Mouse (Mus musculus): ENCODE results near the gene Smok3c.
"Not testable (repeated sequence)": the region's sequence is repeated elsewhere in the genome, so short reads cannot be mapped to it uniquely, and the experiment has no call there.

Gene Smok3c

DNA sequence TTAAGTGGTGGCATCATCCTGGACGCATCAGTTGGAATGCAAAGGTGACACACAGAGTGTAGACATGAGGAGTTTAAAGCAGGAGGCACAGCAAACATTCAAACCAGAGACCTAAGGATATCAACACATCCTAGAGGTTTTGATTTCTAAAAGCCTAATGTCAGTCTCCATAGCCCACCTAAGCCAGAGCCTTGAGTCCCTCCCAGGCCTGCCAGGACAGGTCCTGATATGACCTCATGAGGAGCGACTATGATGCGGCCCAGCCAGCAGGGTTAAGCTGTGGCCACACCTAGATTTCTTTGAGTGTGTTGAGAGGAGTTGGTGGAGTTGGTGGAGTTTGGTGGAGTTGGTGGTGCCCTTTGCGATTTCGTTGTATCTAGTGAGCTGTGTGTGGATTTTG is at the start of gene Smok3c:
Smok3c (plus strand) TSS at position 301 of the 400 bp plus-strand sequence.
- DNase-seq: not testable (repeated sequence)

DNA sequence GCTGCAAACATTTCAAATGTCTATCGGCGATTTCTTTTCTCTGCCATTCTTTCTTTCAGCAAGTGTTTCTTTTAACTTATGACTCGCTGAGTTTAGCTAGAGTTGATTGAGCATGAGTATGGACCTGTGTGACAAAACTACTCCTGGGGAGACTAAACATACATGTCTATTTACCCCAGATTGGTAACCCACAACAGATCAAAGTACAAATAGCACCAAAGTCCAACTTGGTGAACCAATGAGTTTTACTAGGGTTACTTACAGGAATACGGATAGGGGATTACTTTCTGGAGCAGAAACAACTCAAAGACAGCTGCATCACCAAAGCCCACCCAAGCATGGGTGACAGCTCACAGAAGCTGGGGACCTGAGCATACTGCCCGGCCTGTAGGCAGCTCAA is 43.6 kb upstream of the Smok3c start:
- no peak for DNase-seq

GRCm38 (mm10) chr5:138012382-138012781 is 40.6 kb upstream of the Smok3c start:
- no peak for DNase-seq

DNA sequence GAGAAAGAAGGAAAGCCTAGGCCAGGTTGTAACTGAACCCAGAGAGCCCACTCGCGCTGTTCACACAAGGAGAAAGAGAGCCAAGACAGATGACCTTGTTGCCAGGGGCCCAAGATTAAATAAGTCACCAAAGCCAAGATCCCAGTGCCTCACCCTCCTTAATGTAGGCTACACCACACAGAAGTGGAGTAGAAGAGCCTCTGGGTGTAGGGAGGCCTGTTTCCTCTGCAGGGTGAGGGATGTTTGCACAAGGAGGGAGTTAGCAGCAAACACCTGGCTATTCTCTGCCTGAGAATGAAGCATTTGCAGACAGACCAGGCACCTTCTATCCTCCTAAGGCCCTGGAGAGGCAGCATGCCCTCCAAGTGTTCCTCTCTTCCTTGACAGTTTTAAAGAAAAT is 36.5 kb upstream of the Smok3c start:
- DNase-seq: no peak

- no peak for DNase-seq
Observed at GRCm38 (mm10) chr5:138016997-138017396, 36.0 kb upstream of the Smok3c start.

DNA sequence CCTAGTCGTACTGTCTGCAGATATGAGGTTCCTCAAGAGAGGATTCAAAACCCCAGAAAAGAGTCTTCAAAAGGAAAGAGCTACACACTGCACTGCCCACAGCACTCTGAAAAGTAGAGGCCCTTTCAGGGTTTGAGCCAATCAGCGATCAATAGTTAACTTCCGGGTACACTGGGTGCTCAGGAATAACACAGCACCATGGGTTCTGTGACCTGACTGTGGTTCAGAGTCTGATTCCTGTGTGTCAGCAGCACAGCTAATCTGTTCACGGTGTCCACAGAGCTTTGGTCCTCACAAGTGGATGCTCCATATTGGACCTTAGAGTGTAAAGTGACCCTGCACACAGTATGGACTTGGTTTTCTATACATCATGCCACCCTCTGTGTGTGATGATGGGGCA is 33.4 kb upstream of the Smok3c start:
- not testable (repeated sequence) for DNase-seq

DNA sequence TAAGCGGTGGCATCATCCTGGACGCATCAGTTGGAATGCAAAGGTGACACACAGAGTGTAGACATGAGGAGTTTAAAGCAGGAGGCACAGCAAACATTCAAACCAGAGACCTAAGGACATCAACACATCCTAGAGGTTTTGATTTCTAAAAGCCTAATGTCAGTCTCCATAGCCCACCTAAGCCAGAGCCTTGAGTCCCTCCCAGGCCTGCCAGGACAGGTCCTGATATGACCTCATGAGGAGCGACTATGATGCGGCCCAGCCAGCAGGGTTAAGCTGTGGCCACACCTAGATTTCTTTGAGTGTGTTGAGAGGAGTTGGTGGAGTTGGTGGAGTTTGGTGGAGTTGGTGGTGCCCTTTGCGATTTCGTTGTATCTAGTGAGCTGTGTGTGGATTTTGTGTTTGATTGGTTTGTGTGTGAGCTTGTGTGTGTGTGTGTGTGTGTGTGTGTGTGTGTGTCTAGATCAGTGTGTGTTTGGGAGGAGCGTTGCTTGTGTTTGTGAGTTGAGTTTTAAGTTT is 32.0 kb upstream of the Smok3c start, which contains the start of the genes Smok3a and Smok3b:
Smok3a (plus strand) TSS at position 301 of the 519 bp plus-strand sequence.
Smok3b (plus strand) TSS at position 469 of the 519 bp plus-strand sequence.
- DNase-seq: not testable (repeated sequence)

DNA sequence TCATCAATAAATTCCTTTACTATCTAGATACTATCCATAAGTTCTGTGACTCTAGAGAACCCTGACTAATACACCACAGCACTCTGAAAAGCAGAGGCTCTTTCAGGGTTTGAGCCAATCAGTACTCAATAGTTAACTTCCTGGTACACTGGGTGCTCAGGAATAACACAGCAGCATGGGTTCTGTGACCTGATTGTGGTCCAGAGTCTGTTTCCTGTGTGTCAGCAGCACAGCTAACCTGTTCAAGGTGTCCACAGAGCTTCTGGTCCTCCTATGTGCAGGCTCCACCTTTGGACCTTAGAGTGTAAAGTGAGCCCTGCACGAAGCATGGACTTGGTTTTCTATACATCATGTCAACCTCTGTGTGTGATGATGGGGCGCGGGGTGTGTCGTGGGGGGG is 20.8 kb downstream of the Smok3c start:
- DNase-seq: no peak

DNA sequence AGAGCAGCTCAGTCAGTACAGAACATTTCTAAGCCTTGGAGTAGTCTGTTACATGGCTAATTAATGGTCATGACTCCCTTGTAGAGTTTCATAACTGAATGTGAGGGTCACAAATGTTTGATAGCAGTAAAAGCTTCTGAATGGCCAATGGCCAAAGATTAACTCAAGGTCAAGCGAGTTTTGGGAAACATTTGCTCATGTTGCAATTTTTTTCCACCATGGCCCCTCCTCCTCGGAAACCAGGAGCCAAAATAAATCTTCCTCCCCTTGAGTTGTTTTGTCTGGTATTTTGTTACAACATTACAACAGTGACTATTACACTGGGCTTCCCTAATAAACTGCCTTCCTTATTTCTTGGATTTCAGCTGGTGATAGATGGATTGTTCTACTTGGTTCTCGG is 22.7 kb downstream of the Smok3c start:
- no peak for DNase-seq

GRCm38 (mm10) chr5:138076148-138076547 is 23.2 kb downstream of the Smok3c start:
- DNase-seq: no peak

GRCm38 (mm10) chr5:138080456-138080855 is 27.5 kb downstream of the Smok3c start:
- DNase-seq: no peak

DNA sequence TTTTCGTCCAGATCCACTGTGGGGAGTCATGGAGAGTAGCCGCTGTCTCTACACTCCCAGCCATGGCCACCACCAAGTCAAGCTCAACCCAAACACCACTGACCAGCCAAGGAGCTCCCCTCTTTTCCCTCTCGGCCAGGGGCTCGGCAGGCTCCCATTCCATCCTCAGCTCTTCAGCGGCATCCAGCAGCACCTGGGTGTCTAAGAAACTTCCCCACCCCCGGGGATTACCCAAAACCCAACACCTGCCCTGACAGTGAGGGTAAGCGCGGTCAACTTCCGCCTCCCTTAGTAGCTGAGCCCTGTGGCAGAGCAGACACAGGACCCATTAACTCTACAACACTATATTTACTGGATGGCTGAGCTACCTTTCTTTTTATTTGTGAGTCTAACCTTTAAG is 28.5 kb downstream of the Smok3c start:
- no peak for DNase-seq

DNA sequence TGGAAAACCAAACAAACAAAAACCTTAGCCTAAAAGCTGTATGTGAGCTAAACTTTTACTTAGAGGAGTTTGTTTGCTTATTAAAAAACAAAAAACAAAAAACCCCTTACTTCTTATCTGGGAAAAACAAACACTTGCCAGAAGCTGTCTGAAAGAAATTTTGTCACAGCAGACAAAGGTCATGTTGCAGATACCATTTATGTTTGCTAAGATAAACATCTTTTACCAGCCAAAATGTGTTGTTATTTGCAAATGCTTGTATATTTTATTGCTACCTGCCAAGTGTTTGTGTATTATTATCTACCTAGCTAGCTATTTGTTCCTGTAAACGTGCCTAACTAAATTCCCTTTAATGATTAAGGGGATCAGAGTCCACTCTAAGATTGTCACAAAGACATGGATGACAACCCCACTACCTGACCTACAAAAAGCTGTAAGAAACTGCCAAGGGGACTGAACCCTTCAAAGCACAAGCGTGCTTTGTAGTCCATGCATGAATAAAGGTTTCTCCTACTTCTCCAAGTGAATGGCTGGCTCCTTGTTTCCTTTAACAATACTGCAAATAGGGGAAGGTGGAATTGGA is 30.4 kb downstream of the Smok3c start:
- no peak for DNase-seq

DNA sequence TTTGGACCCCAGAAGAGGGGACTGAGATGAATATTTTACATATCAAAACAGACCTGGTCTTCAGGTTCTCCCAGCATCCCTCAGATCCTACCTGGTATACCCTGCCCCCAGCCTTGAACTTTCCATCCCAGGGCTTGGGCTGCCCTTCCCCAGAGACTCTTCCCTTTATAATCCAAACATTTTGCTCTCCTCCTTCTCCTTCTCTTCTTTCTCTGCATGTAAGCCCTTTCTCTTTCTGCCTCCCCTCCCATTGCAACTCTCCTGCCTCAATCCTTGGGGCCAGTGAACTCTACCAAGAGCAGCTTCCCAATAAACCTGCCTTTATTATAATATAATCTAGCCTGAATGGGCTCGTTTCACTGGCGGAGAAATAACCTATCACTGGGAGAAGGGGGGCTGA is 30.9 kb downstream of the Smok3c start:
- DNase-seq: no peak

DNA sequence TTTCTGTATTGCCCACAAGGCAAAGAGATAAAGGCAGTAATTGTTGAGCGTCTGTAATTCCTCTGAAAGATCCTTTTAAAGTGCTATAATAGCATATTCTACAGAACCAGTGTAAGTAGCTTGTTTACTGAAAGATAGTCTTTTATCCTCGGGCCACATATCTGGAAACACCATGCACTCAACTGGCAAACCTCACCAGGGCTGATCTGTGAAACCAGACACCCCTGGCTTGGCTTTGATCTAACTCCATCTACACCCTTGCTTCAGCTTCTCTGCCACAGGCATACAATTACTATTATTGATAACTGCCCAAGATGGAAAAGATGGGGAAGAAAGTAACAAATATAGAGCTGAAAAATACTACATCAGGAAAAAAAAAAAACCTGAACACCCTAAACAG is 31.5 kb downstream of the Smok3c start:
- no peak for DNase-seq

DNA sequence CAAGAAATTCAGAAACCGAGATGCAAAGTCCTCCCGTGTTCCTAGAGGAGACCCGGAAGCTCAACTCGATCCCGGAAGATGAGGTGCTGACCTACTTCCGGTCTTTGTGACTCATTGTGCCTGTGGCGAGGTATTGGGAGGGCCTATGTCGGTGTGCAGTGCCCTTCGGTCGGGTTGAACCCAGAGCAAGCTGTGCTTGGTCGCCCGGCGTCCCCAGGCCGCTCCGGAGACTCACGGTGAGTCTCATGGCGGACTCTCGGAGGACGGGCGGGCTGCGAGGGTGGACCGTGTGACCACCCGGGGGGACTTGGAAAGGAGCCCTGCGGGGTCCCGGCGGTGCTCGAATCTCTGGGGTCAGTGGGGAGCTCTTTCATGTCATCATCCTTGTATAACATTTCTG is 32.0 kb downstream of the Smok3c start, which contains the start of gene Zkscan1:
Zkscan1 (plus strand) TSS at position 89 of the 400 bp plus-strand sequence.
- DNase-seq: peak; percentile 70

DNA sequence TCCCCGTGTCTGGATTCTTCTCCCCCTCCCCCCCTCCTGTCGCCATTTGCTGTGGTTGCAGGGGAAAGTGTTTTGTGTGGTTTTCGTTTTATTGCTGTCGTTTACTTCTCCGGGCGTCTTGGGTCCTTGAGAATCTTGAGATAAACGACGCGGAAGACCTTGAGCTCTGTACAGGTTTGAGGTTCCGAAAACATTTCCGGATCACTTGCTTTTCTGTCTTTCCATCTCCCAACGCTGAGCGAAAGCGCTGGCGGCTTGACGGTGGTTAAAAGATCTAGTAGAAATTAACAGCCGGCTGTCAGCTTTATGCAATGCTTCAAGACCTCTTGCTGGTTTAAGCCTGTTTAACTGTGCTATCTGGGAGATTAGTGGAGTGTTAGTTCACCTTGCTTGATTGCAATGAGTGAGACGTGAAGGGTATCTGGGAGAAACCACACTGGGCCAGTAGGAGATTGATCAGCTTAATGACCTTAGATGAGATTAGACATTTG is 32.5 kb downstream of the Smok3c start:
- peak; percentile 26 for DNase-seq

DNA sequence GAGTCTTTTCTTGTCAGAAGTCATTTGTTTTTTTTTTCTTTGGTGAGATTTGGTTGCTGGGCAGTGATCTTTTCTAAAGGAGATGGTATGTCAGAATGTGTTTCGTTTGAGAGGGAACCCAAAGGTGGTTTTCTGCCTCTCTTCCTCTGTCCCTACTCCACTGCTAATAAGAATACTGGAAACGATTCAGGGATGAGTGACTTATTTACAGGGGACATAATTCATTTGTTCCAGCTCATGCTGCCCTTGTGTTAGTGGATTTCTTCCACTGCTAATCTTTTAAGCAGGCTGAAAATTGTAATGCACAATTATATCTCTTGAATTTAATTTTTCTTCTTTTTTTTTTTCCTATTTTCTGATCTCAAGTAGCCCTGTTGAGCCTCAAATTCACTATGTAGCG is 33.8 kb downstream of the Smok3c start:
- no peak for DNase-seq

GRCm38 (mm10) chr5:138088366-138088765 is 35.4 kb downstream of the Smok3c start:
- DNase-seq: no peak

DNA sequence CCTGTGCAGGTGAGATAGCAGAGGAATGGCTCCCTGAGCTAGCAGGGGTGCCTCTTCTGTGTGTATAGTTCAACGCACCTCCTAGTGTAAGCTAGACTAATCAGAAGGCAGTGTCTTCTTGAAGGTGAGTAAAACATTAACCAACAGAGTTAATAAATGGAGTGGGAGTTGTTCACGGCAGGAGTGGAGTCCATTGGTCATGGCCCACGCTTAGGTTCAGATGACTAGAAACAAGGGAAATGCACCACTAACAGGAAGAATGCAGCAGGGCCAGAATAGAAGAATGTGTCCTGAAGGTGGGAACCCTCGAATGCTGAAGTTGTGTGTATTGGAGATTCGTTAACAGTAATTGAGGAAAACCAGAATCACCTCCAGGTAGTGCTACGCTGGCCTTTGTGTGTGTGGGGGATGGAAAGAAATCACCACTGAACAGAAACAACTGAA is 36.1 kb downstream of the Smok3c start:
- DNase-seq: no peak

GRCm38 (mm10) chr5:138090271-138090670 is 37.3 kb downstream of the Smok3c start:
- DNase-seq: peak; percentile 36

GRCm38 (mm10) chr5:138090737-138091136 is 37.7 kb downstream of the Smok3c start:
- no peak for DNase-seq

DNA sequence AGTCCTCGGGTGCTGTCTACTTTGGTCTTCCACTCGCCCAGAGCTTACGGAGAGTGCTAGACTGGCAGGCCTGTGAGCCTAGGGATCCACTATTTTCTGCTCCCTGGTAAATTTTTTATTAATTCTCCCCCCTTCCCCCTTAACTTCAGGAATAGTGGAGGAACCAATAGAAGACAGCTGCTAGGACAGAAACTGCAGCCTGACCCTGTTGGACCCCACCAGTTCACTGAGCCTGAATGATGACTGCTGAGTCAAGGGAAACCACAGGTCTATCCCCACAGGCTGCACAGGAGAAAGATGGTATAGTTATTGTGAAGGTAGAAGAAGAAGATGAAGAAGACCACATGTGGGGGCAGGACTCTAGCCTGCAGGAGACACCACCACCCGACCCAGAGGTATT is 39.8 kb downstream of the Smok3c start:
- DNase-seq: no peak

DNA sequence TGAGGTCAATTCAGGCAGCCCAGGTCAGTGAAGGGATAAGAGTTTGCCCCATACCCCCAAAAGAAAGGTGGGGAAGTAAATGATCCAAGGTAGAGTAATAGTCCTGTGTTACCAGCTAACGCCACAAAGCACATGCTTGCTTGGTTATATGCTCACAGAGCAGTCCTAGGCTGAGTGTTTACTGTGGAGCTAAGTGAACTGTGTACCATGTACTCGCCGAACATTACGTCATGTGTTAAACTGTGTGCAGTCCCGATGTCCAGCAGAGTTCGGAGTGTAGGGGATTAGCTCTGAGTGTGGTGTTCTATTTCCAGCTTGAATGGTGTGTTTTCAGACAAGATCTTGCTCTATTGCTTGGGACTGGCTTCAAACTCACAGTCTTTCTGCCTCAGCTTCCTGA is 41.5 kb downstream of the Smok3c start:
- no peak for DNase-seq

DNA sequence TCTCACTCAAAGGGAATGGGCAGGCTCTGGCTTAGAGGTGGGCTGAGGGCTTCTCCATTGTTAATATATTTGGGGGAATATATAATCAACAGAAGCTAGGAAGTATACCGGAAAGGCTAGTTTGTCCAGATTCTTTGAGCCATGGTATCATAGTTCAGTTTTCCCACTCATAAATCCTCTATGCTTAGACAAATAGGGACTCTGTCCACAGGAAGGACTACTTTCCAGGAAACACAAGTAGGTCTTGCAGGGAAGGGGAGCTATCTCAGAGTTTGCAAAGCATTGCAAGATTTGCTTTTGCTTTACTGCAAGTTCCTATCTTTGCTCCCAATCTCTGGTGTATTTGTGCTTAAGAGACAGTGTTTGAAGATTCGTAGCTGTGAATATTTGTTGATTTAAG is 52.0 kb downstream of the Smok3c start:
- DNase-seq: no peak

All from thymus, postnatal 4 days (tissue).